Mouse (Mus musculus): Measurements from ENCODE around the gene Zfp422.

Gene Zfp422

DNA sequence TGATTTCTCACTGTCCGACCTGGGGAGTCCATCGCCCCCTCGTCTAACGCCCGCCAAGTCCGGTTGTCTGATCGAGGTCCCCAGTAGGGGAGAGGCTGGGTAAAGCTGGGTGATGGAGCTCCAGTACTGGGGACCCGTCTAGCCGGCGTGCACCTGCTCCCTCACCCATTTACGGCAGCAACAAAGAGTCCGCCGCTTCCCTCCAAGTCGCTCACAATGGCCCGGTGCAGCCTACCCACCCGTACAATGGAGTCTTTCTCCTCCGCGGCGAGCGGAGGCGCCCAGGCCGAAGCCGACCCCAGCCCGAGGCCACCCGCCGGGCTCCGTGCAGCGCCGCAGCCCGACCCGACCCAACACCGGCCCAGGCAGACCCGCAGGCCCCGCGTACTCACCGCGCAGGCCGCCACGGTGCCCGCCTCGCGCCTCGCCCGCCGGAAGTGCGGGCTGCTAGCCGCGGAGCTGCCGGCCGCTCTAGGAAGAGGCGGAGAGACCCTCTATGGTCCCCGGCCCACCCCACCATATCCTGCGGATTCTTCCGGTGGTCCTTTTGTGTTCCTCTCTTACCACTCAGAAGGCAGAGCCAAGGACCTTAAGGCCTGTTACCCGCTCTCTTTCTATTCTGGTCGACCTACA, at the start of gene Zfp422:
TSS of gene Zfp422 (minus strand) at position 461 of the 633 bp plus-strand sequence.
- DNase-seq (ENCODE audit: low spot score), result peak; percentile 26

DNA sequence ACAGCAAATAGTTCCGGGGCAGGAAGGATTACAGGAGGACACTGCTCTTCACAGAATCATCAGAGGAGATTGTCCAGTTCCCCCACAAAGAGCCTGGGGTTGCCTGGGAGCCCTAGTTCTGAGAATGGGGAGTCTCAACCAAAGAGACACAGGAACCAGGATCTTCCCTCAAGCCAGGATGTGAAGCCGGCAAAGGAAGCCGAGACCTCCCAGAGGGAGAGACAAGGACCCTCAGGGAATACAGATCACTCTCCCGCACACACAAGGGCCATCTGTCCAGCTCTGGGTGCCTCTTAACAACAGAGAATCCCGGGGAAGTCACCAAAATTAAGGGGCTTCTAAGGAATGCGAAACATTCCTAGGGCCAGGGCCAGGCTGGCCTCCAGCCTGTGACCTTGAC, 48.5 kb upstream of the Zfp422 start:
- DNase-seq (ENCODE audit: low spot score), result no peak

DNA sequence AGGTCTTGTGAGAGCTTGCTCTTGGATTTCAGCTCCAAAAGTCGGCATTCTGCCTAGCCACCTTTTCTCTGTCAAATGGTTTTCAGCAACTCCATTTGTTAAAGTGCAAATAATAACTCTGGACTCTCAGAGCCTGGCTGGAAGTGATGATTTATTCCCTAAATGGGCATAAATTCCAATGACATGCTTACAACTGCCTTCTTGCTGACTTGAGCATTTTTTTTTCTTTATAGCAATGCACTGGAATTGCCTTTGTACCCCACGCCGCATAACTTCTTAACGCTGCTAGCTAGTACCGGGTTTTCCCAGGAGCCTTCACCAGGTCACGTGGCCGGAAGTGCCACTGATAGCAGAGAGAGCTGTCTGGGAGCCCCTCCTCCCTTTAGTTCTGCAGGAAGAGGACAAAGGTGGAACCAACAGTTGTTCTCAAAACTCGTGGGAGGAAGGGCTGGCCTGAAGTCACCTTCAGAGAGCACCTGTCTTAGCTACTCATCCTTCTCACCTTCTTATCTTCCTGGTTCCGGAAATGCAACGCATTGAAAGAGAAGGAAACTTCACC, 47.6 kb upstream of the Zfp422 start:
- DNase-seq (ENCODE audit: low spot score), result no peak

DNA sequence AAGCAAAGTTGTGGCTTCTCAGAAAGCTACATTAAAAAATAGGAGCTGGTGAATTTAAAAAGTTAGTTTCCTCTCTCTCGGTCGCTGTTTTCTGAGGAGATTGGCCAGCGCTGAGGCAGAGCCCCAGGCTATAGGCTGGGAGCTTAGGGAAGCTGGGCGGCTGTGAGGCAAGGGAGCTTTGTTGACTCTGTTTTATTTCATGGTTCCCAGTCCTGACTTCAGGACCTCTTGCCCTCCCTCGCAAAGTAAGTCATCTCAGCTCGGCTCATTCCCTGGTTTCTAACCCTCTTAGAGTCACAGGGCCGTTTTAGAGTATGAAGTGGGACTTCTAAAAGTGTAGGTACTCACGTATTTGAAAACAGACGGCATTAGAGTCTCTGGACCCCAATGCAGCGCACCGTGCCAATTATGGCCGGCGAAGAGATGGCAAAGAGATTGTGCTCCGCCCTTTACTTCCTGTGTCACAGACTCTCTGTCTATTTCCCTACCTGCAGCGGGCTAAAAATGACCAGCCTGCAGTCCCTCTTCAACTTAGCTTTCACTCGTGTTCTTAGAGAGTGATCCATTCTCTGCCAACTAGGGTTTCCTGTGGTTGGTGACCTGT, 45.6 kb upstream of the Zfp422 start:
- DNase-seq (ENCODE audit: low spot score), result no peak

DNA sequence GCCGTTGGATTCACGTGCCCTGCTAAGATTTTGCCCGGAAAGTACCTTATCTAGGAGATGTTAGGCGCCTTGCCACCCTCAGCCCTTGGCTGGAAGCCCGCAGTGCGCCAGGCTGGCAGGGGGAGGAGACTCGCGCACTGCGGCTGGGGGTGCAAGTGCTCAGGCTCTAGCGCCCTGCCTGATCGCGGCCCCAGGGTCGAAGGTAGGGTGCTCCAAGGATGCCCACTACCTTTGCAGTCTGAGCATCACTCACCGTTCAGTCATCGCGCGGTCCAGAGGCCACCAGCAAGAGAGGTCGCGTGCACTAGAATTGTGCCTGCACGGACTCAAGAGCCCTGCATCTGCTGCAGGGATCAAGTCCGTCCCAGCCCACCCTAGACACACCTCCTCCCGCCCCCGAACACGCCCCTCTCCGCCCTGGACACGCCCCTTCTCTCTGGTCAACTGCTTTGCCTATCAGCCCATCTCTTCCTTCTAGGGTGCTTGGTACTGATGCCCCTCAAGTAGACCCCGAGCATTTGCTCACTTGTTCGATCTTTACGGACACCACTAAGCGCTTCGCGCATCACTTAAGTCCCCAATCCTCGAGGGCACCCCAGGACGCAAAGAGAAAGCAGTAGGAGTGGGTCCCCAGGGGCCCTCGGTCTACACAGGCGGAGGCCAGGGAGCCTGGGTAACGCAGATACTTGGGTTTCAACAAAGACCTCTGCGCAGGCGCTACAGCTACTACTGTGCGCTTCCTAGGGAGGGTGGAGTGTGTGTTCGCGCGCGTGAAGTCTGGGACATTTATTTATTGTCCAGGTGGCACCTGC, 44.9 kb upstream of the Zfp422 start, which contains the start of gene Rassf4:
TSS of gene Rassf4 (minus strand) at position 482 of the 812 bp plus-strand sequence.
- DNase-seq (ENCODE audit: low spot score), result peak; percentile 56

DNA sequence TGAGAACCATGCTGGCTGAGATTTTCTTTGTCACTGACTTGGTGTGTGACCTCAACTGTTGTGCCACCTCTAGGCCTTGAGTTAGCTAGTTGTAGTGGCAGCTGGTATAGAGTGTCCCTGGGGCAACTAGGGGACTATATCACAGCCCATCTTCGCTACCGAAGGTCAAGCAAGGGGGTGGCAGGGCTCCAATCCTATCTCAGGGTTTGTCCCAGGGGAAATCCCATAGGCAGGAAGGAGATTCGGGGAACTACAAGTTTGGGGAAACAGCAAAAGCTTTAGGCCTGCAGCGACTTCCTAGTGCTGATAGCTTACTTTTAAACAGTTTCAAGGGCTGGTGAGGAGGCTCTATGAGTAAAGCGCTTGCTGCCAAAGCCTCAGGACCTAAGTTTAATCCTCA, 43.5 kb upstream of the Zfp422 start:
- DNase-seq (ENCODE audit: low spot score), result no peak

DNA sequence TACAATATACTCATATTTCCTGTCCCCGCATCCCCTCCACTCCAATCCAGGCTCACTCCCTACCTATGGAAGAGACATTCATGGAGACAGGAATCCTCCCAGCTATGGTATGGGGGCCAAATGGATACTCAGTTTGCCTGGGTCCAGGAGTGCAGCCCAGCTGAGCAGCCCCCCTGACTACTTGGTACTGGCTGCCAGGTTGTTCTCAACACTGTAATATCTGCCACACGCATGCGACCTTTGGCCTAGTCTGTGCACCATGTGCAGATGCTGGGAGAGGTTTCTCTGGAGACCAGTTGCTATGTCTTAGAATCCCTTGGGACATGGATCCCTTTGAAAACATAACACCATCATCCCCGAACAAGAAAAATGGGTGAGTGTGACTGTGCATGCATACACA, 43.0 kb upstream of the Zfp422 start:
- DNase-seq (ENCODE audit: low spot score), result no peak

DNA sequence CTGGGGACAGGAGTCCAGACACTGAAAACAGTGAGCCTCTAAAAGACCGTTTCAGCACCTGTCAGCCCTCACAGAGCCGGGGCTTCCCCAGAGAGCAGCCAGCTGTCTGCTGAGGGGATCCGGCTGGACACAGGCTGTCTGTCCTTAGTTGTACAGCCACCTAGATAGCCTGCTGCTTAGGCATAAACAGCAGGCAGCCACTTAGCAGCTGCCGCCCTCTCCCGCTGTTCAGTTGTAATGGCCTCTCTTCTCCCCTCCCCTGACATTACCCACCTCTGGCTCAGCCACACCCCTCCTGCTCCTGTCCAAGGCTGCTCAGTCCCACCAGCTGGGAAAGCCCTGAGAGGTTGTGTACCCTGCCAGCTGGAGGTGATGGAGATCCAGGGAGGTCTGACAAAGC, 42.2 kb upstream of the Zfp422 start:
- no peak for DNase-seq (ENCODE audit: low spot score)

DNA sequence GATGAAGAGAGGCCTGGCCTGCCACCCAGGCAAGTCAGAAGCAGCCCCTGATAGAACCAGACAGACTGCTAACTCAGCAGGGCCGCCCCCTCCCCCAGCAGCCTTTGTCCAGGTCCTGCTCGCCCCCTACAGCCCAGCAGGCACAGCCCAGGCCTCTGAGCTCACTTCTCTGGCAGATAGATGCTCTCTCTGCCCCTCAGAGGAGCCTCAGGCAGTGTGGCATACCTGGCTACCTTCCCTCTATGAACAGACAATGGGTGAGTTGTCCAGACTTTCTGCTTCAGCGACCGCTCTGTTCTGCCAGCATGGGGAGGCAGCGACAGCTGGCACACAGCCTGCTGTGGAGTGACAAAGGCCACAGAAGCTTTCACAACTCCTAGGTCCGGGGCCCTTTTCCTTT, 41.3 kb upstream of the Zfp422 start:
- DNase-seq (ENCODE audit: low spot score), result no peak

DNA sequence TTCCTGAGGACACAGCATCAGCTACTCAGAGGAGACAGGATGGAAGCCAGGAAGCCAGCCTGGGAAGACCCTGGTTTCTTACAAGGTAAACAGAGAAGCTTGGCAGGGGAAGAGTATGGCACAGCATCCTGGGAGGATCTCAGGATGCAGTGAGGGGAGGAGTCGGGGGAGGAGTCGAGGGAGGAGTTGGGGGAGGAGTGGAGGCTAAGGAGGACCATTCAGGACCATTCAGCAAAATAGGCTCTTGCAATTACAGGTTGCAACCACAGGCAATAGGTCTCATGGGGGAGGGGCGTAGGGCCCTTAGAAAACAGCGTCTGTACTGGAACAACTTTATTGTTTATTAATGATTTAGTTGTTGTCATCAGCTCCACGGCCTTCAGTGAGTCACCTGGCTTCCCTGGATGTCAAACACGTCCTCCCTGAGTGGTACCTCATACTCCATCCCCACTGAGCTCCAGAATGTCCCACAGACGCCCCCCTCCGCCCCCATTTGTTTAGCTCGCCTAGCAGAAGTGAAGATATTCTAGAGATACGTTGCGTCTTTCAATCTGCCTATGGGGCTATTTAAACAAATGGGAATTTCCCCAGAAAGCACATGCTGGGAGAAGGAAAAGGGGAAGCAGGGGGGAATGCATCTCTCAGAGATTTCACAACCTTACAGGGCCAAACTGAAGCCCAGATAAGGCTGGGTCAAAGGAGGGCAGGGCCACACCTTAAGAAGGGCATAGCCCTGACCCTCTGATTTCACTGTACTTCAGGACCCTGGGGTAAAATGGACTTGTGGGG, 40.1 kb upstream of the Zfp422 start:
- DNase-seq (ENCODE audit: low spot score), result no peak

DNA sequence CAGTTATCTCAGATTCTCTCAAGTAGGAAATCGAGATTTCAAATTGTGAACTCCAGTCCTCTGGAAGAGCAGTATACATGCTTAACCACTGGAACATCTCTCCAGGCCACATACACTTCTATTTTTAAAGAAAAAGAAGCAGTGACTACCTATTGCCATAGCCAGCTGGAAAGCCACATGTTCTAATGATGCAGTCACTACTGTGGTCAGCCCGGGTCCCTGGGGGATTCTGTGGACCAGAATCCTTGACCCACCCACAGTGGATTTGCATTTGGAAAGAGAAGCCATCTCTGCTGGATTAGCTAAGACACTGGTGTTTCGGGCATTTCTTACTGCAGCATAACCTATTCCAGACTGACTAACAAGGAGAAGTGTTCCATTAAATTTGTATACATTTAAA, 38.6 kb upstream of the Zfp422 start:
- DNase-seq (ENCODE audit: low spot score), result no peak

DNA sequence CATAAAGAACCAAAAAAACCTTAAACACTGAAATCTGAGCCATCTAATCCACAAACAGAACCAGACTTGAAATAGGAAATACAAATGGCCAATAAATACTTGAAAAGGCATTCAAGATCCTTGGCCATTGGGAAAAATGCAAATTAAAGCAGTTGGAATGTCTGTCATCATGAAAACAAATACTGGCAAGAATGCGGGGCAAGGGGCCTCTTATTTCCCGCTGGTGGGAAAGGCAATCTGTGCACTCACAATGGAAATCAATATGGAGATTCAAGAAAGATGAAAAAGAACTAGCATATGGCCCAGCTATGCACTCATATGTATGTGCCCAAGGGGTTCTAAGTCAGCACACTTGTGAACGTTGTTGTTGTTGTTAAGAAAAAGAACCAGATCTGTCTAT, 38.1 kb upstream of the Zfp422 start:
- DNase-seq (ENCODE audit: low spot score), result no peak

DNA sequence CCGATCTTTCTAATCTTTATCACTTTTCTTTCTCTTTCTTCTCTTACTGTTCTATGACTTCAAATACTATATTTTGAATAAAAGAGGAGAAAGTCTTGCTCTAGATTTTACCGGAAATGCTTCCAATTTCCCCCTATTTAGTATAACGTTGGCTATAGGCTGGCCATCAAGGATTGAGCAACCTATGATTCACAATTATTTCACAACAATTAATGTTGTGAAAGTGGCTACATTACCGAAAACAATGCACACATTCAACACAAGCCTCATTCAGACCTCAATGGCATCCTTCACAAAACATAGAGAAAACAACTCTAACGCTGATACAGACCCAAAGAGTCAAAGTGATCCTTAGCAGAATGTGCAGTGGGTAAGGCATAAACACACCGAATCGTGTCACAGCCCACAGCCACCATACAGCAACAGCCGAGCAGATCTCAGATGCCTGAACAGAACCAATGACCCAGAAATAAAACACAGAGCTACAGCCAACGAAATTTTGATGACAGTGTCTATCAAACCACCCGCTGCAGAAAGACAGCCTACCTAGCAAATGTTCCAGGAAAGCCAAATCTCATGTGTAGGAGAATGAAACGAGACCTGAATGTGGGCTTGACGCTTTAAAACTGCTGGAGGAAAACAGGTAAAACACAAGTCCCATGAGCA, 37.4 kb upstream of the Zfp422 start:
- DNase-seq (ENCODE audit: low spot score), result no peak

DNA sequence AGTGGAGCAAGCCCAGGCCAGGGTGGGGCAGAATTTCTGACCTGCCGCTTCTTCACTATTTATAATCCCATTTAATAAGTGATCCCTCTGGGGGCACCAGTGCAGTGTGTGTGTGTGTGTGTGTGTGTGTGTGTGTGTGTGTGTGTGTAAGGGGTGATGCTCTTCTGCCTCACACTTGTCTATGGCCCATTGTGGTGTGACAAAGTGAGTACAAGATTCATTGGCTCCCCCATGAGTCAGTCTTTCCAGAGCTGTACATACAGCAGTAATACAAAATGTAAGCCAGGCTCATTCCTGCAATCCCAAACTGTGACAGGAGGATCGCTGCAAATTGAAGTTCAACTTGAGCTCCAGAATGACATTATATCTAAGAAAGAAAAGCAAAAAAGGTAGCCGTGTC, 36.0 kb upstream of the Zfp422 start:
- DNase-seq (ENCODE audit: low spot score), result no peak

DNA sequence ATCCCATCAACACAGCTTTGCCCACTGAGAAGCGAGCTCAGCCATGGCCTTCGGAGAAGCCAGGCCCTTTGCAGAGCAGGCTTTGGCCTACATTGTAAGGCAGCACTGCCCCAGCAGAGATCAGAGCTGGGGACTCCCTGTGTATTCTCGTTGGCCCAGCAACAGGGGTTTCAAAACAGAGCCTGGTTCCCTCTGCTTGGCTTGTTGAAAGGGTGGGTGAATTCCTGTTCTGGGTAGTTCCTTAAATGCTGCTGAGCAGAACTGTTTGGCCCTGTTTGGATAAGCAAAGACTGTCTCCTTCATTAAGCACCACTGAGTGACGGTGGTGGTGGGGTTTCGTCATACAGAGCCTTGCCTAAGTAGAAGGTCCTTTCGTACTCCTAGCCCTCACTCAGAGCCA, 35.2 kb upstream of the Zfp422 start:
- no peak for DNase-seq (ENCODE audit: low spot score)

DNA sequence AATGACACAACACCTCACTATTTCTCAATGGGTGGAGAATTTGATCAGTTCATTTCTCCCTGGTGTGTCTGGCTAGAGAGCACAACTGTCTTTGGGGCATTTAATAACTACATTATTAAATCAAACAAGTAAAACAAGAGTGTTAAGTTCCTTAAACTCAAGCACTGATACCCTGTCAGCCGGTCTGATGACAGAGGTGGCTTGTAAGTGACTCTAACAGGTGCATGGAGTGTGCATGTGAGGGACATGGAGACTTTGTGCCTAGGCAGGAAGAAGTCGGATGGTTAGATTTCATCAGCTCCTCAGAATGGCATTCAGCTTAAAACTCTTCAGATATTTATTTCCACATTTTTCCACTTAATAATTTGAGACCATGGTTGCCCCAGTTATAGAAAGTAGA, 34.6 kb upstream of the Zfp422 start:
- no peak for DNase-seq (ENCODE audit: low spot score)

DNA sequence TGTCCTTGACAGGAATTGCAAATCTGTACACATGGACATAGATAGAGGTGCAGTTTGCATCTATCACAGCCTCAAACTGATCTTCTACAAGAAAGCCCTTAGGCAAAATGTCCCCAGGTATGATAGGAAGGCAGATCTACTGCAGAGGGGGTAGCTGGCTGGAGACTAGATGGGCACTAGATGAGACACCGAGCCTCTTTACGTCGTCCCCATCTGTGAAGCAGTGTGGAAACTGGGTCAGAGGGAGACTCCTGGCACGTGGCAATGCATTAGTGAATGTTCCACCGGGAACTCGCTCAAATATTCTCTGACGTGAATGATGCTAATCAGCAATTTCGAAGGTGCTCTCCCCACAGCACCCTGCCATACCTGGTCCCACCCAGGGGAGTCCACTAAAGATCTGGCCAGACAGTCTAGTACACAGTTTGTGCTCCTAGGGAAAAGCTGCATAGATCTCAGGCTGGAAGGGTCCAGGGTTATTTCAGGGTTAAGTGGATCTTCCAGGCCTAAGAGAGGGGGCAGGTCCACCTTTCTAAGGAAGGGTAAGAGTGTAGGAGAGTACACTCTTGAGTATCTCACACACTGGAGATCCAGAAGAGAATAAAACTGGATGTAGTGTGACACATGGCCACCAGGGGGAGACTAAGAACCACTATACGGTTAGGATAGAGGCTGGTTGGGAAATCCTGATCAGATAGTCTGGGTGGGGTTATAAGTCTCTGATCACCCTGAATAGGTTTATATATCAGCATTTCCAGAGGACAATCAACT, 25.1 kb upstream of the Zfp422 start:
- peak; percentile 44 for DNase-seq (ENCODE audit: low spot score)

DNA sequence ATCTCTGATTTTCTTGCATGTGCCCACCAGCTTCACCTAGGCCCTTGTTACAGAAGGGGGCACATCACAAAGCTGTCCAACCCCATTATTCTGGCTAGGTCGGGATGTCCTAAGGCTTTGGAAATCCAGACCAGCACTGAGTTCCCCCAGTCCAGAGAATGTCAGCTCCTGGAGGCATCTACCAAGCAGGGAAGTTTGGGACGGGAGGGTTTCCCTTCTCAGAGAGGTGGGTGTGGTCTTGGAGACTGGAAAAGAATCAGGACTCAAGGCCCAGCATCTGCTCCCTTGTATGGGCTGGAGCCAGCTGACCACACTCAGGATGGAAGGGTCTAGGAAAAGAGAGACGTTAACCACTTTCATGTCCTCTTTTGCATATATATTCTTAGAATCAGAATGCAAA, 24.4 kb upstream of the Zfp422 start:
- DNase-seq (ENCODE audit: low spot score), result no peak

DNA sequence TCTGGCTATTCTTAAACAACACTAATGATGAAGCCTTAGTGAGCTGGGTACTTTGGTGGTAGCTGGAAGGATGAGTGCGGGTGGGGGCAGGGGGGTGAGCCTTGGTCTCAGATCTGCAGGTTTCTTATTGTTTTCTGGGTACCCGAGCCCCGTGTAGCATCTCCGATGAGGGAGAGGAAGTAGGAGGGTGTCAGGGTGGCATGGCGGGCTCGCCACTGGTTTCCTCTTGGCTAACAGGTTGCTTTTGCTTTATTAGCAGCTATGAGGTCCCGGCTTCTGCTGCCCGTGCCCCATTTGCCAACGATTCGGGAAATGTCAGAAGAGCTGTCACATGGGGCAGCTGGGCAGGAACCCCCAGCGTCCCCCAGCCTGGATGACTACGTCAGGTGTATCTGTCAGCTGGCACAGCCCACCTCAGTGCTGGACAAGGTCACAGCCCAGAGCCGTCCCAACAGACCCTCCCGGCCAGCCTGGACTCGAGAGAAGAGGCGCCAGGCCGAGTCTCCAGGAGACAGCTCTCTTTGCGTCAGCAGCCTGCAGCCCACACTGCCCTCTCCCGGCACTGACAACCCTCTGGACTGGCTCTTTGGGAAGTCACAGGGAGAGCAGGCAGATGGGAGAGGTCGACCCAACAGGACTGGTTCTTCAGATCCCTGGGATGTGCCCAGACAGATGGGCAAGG, 22.8 kb upstream of the Zfp422 start:
- DNase-seq (ENCODE audit: low spot score), result no peak

DNA sequence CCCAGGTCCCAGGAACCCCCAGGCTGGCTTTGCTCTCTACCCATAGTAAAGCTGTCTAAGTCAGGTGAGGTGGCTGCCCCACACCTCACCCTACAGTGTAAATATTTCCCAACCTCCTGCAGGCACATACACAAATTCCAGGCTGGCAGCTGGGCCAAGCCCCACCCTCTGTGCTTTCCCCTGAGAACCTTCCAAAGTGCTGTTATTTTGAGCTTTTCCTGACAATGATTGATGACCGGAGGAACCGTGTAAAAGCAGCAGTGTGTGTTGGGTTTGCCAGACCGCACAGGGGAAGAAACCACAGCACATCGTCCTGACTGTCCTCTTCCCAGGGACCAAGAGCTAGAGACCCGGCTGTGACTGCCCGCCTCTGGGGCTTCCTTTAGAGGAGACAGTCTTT, 21.6 kb upstream of the Zfp422 start, which contains the start of gene Depp1:
TSS of gene Depp1 (plus strand) at position 204 of the 400 bp plus-strand sequence.
- no peak for DNase-seq (ENCODE audit: low spot score)
